Mouse (Mus musculus) neural tube, embryonic 11.5 days (tissue): ENCODE measurements at regions not wholly inside any gene's neighbourhood (a gene's known extent, or its start where the extent isn't known, plus 50 kb on each side); places are given as distances from the start of the nearest gene placed in this dataset.

Source experiments
- ATAC-seq: fragments of 200-750 bp; cut with Nextera tagmentation; 2 replicates; pipeline ENCODE4 v1.8.0; 2017; ENCODE audit warnings: moderate number of reproducible peaks, mild to moderate bottlenecking, moderate TSS enrichment, moderate library complexity; ENCODE audit not compliant: insufficient read depth, low FRiP score, low TSS enrichment
- DNase-seq: peaks from one replicate; pipeline ENCODE4 v3.0.0-alpha.2; 2015; ENCODE audit warnings: low spot score
- H3K27ac ChIP-seq: fragments of 300-500 bp; sonication (generic); 2 replicates; pipeline ENCODE4 v1.5.1; 2014; ENCODE audit warnings: low read depth, mild to moderate bottlenecking, low read length
- H3K27me3 ChIP-seq: fragments of 300-500 bp; sonication (generic); 2 replicates; pipeline ENCODE4 v1.6.1; 2014; ENCODE audit warnings: mild to moderate bottlenecking, low read length, mixed read lengths; ENCODE audit not compliant: control insufficient read depth, insufficient read depth
- H3K36me3 ChIP-seq: fragments of 300-500 bp; sonication (generic); 2 replicates; pipeline ENCODE4 v1.6.1; 2014; ENCODE audit warnings: mild to moderate bottlenecking, low read length, moderate library complexity, mixed read lengths; ENCODE audit not compliant: control insufficient read depth, insufficient read depth
- H3K4me1 ChIP-seq: fragments of 300-500 bp; sonication (generic); 2 replicates; pipeline ENCODE4 v1.6.1; 2014; ENCODE audit warnings: low read length, mixed read lengths; ENCODE audit not compliant: control insufficient read depth, insufficient read depth
- H3K4me2 ChIP-seq: fragments of 300-500 bp; sonication (generic); 2 replicates; pipeline ENCODE4 v1.6.1; 2014; ENCODE audit warnings: low read depth, mild to moderate bottlenecking, moderate library complexity
- H3K4me3 ChIP-seq: fragments of 300-500 bp; sonication (generic); 2 replicates; pipeline ENCODE4 v1.5.1; 2014; ENCODE audit warnings: low read depth, low read length
- H3K9ac ChIP-seq: fragments of 300-500 bp; sonication (generic); 2 replicates; pipeline ENCODE4 v1.6.1; 2014; ENCODE audit warnings: mild to moderate bottlenecking, low read length
- H3K9me3 ChIP-seq: fragments of 300-500 bp; sonication (generic); 2 replicates; pipeline ENCODE4 v1.6.1; 2016; ENCODE audit warnings: low read length; ENCODE audit not compliant: control insufficient read depth
- WGBS: fragments of 180-500 bp; shearing (Covaris S2); extraction: QIAGEN DNeasy Blood & Tissue Kit; methylation state at CpG from one replicate; pipeline ENCODE4 v1.1.7; 2014; 5-methylcytosine and 5-hydroxymethylcytosine counted together

DNA sequence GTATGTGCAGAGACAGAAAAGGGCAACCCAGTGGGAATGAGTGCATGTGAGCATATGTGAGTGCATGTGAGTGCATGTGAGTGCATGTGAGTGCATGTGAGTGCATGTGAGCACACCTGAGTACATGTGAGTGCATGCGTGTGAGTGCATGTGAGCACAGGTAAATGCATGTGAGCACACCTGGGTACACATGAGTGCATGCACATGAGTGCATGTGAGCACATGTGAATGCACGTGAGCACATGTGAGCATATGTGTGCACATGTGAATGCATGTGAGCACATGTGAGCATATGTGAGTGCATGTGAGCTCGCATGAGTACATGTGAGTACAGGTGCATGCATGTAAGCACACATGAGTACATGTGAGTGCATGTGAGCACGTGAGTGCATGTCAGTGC is 434.6 kb upstream of the Clnk start:
- no peak for ATAC-seq

DNA sequence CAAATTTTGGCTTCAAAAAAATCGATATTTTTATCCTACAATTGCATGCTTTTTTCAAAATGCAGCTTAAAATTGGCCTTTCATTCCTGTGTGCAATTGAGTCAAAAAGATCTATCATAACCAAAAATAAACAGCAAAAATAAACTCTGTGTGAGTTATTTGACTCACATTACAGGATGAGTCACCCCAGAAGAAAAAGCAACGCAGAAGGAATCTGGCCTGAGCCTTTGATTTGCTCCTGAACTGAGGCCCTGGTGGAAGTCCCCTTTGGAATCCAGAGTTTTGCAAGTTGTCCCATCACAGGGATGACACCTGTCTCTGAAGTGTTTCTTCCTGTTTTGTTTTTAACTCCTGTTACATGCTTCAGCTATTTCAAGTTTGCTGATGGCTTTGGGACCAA is 429.2 kb upstream of the Clnk start:
- Histone ChIP-seq H3K36me3 (no peaks in the 10 kb centered on the region), H3K9ac (no peak overlapping the region), H3K4me3 (no peak overlapping the region), H3K4me2 (no peak overlapping the region), H3K27me3 (no peaks in the 10 kb centered on the region), H3K9me3 (no peaks in the 10 kb centered on the region), H3K27ac (no peak overlapping the region), H3K4me1 (no peaks in the 10 kb centered on the region)
- DNase-seq (no peak), ATAC-seq (no peak)
- WGBS = 88% methylated on average over 2 of the region's 2 CpGs

More for the DNA sequence above, 434.6 kb upstream of the Clnk start:
- H3K9me3 ChIP-seq = no peaks in the 10 kb centered on the region
- WGBS = 93% methylated on average over 4 of the region's 4 CpGs
- H3K4me1 ChIP-seq = no peaks in the 10 kb centered on the region
- H3K4me3 ChIP-seq = no peak overlapping the region
- DNase-seq = no peak
- H3K4me2 ChIP-seq = no peak overlapping the region
- H3K27me3 ChIP-seq = no peaks in the 10 kb centered on the region
- H3K36me3 ChIP-seq = no peaks in the 10 kb centered on the region
- H3K9ac ChIP-seq = no peak overlapping the region
- no peak overlapping the region for H3K27ac ChIP-seq

DNA sequence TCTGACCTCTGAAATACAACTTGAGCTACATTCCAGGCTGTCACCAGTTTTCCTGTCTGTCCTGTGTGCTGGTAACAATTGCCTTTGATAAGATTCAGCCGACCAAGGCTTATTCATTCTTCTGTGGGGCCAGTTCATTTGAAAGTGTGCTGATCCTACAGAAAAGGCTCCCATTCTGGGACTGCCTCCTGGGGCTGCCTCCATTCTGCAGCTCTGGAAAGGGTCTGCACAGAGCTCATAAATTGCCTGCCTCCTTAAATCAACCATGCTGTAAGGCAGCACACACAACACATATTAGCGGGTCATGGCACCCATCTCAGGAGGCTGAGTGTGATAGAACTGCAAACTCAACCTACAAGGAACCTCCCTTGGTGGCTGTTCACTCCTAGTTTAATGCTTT is 416.2 kb upstream of the Clnk start:
- Histone ChIP-seq H3K9me3 (no peaks in the 10 kb centered on the region), H3K27ac (no peak overlapping the region), H3K36me3 (no peaks in the 10 kb centered on the region), H3K4me1 (no peaks in the 10 kb centered on the region), H3K9ac (no peak overlapping the region), H3K27me3 (no peaks in the 10 kb centered on the region), H3K4me3 (no peak overlapping the region), H3K4me2 (no peak overlapping the region)
- ATAC-seq (peak; percentile 84), DNase-seq (no peak)
- WGBS = 21% methylated on average over 2 of the region's 2 CpGs

DNA sequence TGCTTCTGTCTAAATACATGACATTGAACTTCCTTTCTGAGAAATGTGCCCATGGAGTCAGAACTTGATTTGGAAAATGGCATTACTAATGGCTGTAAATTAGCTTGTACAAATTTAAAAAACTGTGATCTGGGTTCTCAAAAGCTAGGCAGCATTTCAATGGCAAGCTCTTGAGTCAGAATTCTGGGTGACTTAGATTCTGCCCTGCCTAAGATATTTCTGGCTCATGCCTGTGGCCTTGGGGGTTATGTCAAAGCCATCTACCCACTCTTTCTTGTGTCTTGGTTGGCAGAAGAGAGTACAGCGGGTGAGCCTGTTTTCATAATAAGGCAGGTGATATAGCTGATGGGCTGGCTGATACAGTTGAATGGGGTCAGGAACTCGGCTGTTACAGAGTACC is 404.4 kb upstream of the Clnk start:
- Histone ChIP-seq H3K4me3 (no peak overlapping the region), H3K27me3 (no peaks in the 10 kb centered on the region), H3K36me3 (no peaks in the 10 kb centered on the region), H3K4me2 (no peak overlapping the region), H3K9ac (no peak overlapping the region), H3K27ac (no peak overlapping the region), H3K9me3 (no peaks in the 10 kb centered on the region), H3K4me1 (no peaks in the 10 kb centered on the region)
- ATAC-seq = no peak
- no peak for DNase-seq
- 85% methylated on average over 2 of the region's 2 CpGs for WGBS

DNA sequence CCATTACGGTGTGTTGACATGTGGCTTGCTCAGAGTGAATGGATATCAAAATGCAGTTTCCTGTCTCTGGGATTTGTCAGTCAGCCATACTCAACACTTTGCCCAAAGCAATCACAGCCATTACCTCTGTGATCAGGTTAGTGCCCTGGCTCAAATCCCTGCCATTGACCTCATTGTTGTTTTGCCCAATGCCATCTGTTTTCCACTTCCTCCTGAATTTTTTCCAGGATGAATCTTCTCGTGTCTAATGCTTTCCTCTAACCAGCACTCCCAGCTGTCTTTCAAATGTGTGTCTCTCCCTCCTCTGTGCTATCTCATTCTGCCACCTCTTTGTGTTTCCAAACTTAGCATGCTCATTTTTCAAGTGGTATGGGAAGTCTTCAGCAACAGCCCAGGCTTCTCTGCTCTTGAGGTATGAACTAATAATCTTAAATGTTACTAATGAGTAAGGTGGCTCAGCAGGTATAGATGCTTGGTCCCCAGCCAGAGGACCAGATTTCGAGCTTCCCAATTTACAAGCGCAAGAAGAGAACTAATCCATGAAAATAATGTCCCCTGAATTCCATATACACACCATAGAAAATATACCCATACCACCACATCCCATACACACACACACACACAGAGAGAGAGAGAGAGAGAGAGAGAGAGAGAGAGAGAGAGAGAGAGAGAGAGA is 397.2 kb upstream of the Clnk start:
- H3K4me3 ChIP-seq = no peak overlapping the region
- no peak overlapping the region for H3K27ac ChIP-seq
- H3K36me3 ChIP-seq = no peaks in the 10 kb centered on the region
- no peak overlapping the region for H3K4me2 ChIP-seq
- WGBS = 81% methylated on average over 4 of the region's 4 CpGs
- DNase-seq (no peak), ATAC-seq (no peak)
- H3K4me1 ChIP-seq = no peaks in the 10 kb centered on the region
- H3K9me3 ChIP-seq = no peaks in the 10 kb centered on the region
- no peaks in the 10 kb centered on the region for H3K27me3 ChIP-seq
- no peak overlapping the region for H3K9ac ChIP-seq

DNA sequence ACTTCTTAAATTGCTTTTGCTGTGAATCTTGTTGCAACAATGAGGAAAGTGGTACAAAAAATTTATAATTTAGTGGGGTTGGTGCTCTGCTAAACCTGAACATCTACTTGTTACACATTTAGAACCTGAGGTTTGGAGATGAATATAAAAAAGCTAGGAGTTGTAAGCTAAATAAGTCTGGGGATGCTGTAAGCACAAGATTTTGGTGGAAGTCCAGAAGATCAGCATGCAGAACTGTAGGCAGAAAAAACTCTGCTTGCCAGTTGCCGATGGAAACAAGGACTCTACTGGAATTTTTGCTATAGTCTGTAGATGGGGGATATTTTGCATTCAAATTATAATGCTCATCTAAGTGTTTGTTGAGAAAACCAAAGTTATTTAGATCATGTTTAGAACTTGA is 390.5 kb upstream of the Clnk start:
- Histone ChIP-seq H3K27ac (no peak overlapping the region), H3K9ac (no peak overlapping the region), H3K27me3 (no peaks in the 10 kb centered on the region), H3K36me3 (no peaks in the 10 kb centered on the region), H3K4me1 (no peaks in the 10 kb centered on the region), H3K4me3 (no peak overlapping the region), H3K9me3 (no peaks in the 10 kb centered on the region), H3K4me2 (no peak overlapping the region)
- no peak for DNase-seq
- WGBS = 97% methylated on average over 1 of the region's 1 CpGs
- no peak for ATAC-seq

DNA sequence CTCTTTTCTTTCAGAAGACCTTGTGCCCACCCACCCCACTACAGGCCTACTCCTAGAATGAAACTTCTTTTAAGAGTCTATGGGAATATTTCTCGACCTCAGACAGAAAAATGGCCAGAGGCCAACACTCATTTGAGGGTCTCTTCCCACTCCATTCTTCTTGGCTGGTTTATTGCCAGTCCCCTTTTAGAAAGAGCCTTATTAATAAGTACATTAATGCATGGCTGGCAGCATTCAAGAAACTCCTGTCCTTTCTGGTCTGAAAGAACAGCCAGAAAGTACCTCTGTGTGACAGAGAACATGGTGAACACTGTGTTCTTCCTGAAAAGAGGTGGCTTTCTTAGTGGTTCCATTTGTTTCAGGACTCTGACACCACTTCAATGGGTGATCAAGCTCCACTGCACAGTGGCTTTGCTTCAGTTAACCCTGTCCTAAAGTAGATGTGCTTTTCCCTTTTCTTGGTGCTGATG is 384.1 kb upstream of the Clnk start:
- no peaks in the 10 kb centered on the region for H3K27me3 ChIP-seq
- no peak overlapping the region for H3K4me3 ChIP-seq
- H3K9me3 ChIP-seq = no peaks in the 10 kb centered on the region
- no peak for ATAC-seq
- H3K4me1 ChIP-seq = no peaks in the 10 kb centered on the region
- no peak overlapping the region for H3K9ac ChIP-seq
- WGBS = 58% methylated on average over 1 of the region's 1 CpGs
- H3K4me2 ChIP-seq = no peak overlapping the region
- no peak overlapping the region for H3K27ac ChIP-seq
- DNase-seq = no peak
- no peaks in the 10 kb centered on the region for H3K36me3 ChIP-seq

DNA sequence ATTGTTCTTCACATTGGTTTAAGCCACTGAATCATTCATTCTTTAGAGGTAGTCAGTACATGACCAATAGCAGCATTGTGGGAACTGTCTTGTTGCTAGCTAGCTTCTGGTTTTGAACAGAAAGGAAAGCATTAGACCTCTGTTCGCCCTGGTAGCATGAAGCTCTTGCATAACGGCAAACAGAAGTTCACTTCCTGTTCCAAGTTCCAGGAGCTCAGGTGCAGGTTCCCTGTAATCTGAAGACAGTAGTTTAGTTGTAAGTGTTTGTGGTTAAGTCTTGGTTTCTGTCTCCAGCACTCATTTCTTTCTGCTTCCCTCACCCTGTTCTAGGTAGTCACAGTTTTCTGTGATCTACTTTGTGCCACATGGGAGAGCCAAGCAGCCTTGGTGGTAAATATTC is 381.1 kb upstream of the Clnk start:
- ATAC-seq (no peak), DNase-seq (no peak)
- H3K27ac ChIP-seq = no peak overlapping the region
- 93% methylated on average over 2 of the region's 2 CpGs for WGBS
- H3K9ac ChIP-seq = no peak overlapping the region
- no peaks in the 10 kb centered on the region for H3K9me3 ChIP-seq
- H3K4me1 ChIP-seq = no peaks in the 10 kb centered on the region
- no peaks in the 10 kb centered on the region for H3K27me3 ChIP-seq
- H3K4me3 ChIP-seq = no peak overlapping the region
- H3K36me3 ChIP-seq = no peaks in the 10 kb centered on the region
- no peak overlapping the region for H3K4me2 ChIP-seq

DNA sequence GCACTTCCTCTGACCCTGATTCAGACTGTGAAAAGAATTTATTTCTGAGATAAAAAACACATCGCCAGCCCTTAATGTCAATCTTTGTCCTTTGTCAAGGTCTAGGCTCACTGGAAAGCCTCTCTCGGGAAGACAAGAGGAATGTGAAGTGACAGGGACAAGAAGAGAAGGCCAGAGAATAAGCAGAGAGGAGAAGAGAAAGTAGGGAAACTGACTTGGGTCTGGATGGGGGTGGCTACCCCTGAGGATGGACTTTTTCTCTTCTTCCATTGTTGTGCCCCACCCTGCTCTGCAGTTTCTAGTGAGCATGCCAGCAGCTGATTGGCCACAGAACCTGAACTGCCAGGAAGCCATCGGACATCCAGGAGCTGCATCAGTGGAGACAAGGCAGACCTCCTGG is 375.6 kb upstream of the Clnk start:
- H3K4me3 ChIP-seq = no peak overlapping the region
- no peaks in the 10 kb centered on the region for H3K9me3 ChIP-seq
- H3K27me3 ChIP-seq = no peaks in the 10 kb centered on the region
- H3K4me1 ChIP-seq = no peaks in the 10 kb centered on the region
- no peak overlapping the region for H3K27ac ChIP-seq
- H3K9ac ChIP-seq = no peak overlapping the region
- no peak for ATAC-seq
- no peak overlapping the region for H3K4me2 ChIP-seq
- no peak for DNase-seq
- 83% methylated on average over 3 of the region's 3 CpGs for WGBS
- H3K36me3 ChIP-seq = no peaks in the 10 kb centered on the region
